ENCODE assay signal across 16 mouse cellular contexts in the genomic region with DNA sequence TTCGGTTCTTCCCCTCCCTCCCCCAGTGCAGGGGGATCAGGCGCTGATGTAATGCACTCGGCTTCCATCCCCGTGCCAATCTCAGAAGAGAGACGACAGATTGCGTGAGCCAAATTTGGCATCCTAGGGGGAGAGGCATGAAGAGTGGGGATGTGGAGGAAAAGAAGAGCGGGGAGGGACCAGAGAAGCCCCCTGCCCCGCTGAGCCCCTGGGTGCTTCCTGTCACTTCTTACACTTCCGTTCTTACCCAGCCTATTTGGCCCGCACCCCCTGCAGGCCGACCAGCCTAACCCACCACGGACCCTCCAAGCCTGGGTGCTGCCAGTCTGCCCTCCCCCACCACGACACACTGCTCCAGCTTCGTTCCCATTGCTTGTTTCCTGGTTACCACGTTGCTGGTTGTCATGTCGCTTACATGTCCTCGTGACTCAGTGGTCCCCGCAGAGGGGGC. TPM values are rescaled to one million over a fixed set of nuclear protein-coding genes. Genes with fewer than 3 reads are reported as not detected.
DNase-seq lines count a peak whose midpoint lies in the region; ATAC-seq lines count a peak whose summit lies in the region.
"Had no signal": no experiment of that assay in that cellular context is flagged by ENCODE, and none has a peak within 500 bp of the region (broad histone marks: within the 10 kb centered on the region; RNA-seq: fewer than 3 reads in every experiment).

No protein-coding gene starts in this region.

- H3K36me3 ChIP-seq in forebrain, embryonic 15.5 days = no peaks in the 10 kb centered on the region
- no peaks in the 10 kb centered on the region for H3K36me3 ChIP-seq in forebrain, embryonic 10.5 days (replicated peaks)
- H3K36me3 ChIP-seq: intestine, embryonic 15.5 days; liver, embryonic 12.5 days; neural tube, embryonic 15.5 days had no signal

- no peak overlapping the region for H3K27ac ChIP-seq in forebrain, embryonic 15.5 days (replicated peaks)
- no peak overlapping the region for H3K27ac ChIP-seq in forebrain, embryonic 10.5 days
- H3K27ac ChIP-seq: intestine, embryonic 15.5 days; liver, embryonic 12.5 days; neural tube, embryonic 15.5 days had no signal

- H3K4me2 ChIP-seq in forebrain, embryonic 15.5 days (replicated peaks) = peak overlapping the region; percentile 26
- H3K4me2 ChIP-seq: intestine, embryonic 15.5 days; liver, embryonic 12.5 days; neural tube, embryonic 15.5 days had no signal

- H3K9ac ChIP-seq in forebrain, embryonic 15.5 days (replicated peaks) = no peak overlapping the region
- H3K9ac ChIP-seq: intestine, embryonic 15.5 days; liver, embryonic 12.5 days; neural tube, embryonic 15.5 days had no signal

- ATAC-seq in forebrain, embryonic 15.5 days (replicated peaks) = no peak; the same call in 1 of the 2 replicates
- ATAC-seq: intestine, embryonic 15.5 days; liver, embryonic 12.5 days; midbrain, embryonic 16.5 days had no signal

- no peak for DNase-seq in forebrain, embryonic 10.5 days (ENCODE audit: extremely low spot score, low spot score)
- peak; percentile 75 for DNase-seq in layer of hippocampus, adult 11-12 months (ENCODE audit: low spot score)
- DNase-seq in layer of hippocampus, adult 9-10 months (ENCODE audit: low spot score) = no peak
- DNase-seq in layer of hippocampus, adult 9-11 months = peak; percentile 78
- peak; percentile 81 to 89 for DNase-seq in right cerebral cortex, postnatal 10 days (ENCODE audit: low spot score in 2 of 2)
- DNase-seq in kidney, postnatal 4 days = no peak
- no peak for DNase-seq in kidney, adult 8-10 months
- DNase-seq: cerebellum, adult 18-20 months; lung, postnatal 10 days; spleen, adult 18-20 months had no signal

- H3K9me3 ChIP-seq in forebrain, embryonic 15.5 days = no peaks in the 10 kb centered on the region
- H3K9me3 ChIP-seq in forebrain, embryonic 10.5 days = no peaks in the 10 kb centered on the region
- H3K9me3 ChIP-seq: intestine, embryonic 15.5 days; liver, embryonic 12.5 days; neural tube, embryonic 15.5 days had no signal

- H3K4me3 ChIP-seq in forebrain, embryonic 15.5 days = 0 out of 2 replicates have a peak overlapping the region, but pooled peaks have one; percentile 10
- H3K4me3 ChIP-seq in forebrain, embryonic 10.5 days = no peak overlapping the region
- H3K4me3 ChIP-seq: intestine, embryonic 15.5 days; liver, embryonic 12.5 days; neural tube, embryonic 15.5 days had no signal

- WGBS in forebrain, embryonic 15.5 days = 9% methylated on average over 18 of the region's 18 CpGs
- 21% methylated on average over 18 of the region's 18 CpGs for WGBS in forebrain, embryonic 10.5 days

- H3K27me3 ChIP-seq in forebrain, embryonic 15.5 days = peaks cover 41% of the 10 kb centered on the region
- H3K27me3 ChIP-seq in forebrain, embryonic 10.5 days (ENCODE audit: poor library complexity, severe bottlenecking) = peaks cover 100% of the 10 kb centered on the region

- H3K4me1 ChIP-seq in forebrain, embryonic 15.5 days = peaks cover 32% of the 10 kb centered on the region
- peaks cover 51% of the 10 kb centered on the region for H3K4me1 ChIP-seq in forebrain, embryonic 10.5 days

RNA-seq across cellular contexts. Expression of a gene that starts 2.1 kb away (rescaled TPM):
- 0.20 and 0.33 TPM in 2 replicates for polyA plus RNA-seq in forebrain, embryonic 15.5 days (2015; fragmentation: Nextera tagmentation; extraction: Ambion mirVana)
- not detected in 2 replicates for polyA plus RNA-seq in forebrain, embryonic 10.5 days (2016; fragmentation: Nextera tagmentation; extraction: Ambion mirVana)
- polyA plus RNA-seq: embryonic facial prominence, embryonic 11.5 days; intestine, embryonic 15.5 days; liver, embryonic 12.5 days; midbrain, embryonic 16.5 days; neural tube, embryonic 15.5 days had no signal

RNA-seq across cellular contexts. Expression of a gene that starts 13.3 kb away (rescaled TPM):
- 5.1 and 5.3 TPM in 2 replicates for polyA plus RNA-seq in forebrain, embryonic 15.5 days (2015; fragmentation: Nextera tagmentation; extraction: Ambion mirVana)
- polyA plus RNA-seq in forebrain, embryonic 10.5 days (2016; fragmentation: Nextera tagmentation; extraction: Ambion mirVana) = 7.4 and 7.5 TPM in 2 replicates

RNA-seq across cellular contexts. Expression of a gene that starts 43.6 kb away (rescaled TPM):
- polyA plus RNA-seq in forebrain, embryonic 15.5 days (2015; fragmentation: Nextera tagmentation; extraction: Ambion mirVana) = 60.1 and 63.7 TPM in 2 replicates
- polyA plus RNA-seq in forebrain, embryonic 10.5 days (2016; fragmentation: Nextera tagmentation; extraction: Ambion mirVana) = 43.7 and 48.9 TPM in 2 replicates

RNA-seq across cellular contexts. Expression of a gene that starts 47.5 kb away (rescaled TPM):
- polyA plus RNA-seq in forebrain, embryonic 15.5 days (2015; fragmentation: Nextera tagmentation; extraction: Ambion mirVana) = 316 and 323 TPM in 2 replicates
- polyA plus RNA-seq in forebrain, embryonic 10.5 days (2016; fragmentation: Nextera tagmentation; extraction: Ambion mirVana) = 117 and 123 TPM in 2 replicates

Comparison
In these comparisons a context has a peak if more than half of its experiments do, and no peak if none do; other contexts are left out.
1. DNase-seq: peak in layer of hippocampus, adult 11-12 months (single experiment), layer of hippocampus, adult 9-11 months (single experiment) and right cerebral cortex, postnatal 10 days (2 of 2); none in forebrain, embryonic 10.5 days (single experiment), layer of hippocampus, adult 9-10 months (single experiment), kidney, postnatal 4 days (0 of 2) and kidney, adult 8-10 months (0 of 2).